Mouse (Mus musculus) hindbrain, postnatal 0 days (tissue): ENCODE measurements around the gene Fli1. TPM values are rescaled to one million over a fixed set of nuclear protein-coding genes. Genes with fewer than 3 reads are reported as not detected.

Experiments used
- ATAC-seq: fragments of 200-750 bp; cut with Nextera tagmentation; 2 replicates; pipeline ENCODE4 v1.8.0; 2017; ENCODE audit warnings: mild to moderate bottlenecking, moderate TSS enrichment, moderate library complexity
- DNase-seq: peaks from one replicate; pipeline ENCODE4 v3.0.0-alpha.2; 2015; ENCODE audit warnings: low spot score
- H3K27ac ChIP-seq: fragments of 300-500 bp; sonication (generic); 2 replicates; pipeline ENCODE4 v1.5.1; 2014; ENCODE audit warnings: mild to moderate bottlenecking
- H3K27me3 ChIP-seq: fragments of 300-500 bp; sonication (generic); 2 replicates; pipeline ENCODE4 v1.6.1; 2014; ENCODE audit warnings: low read length, mixed read lengths; ENCODE audit not compliant: insufficient read depth
- H3K36me3 ChIP-seq: fragments of 300-500 bp; sonication (generic); 2 replicates; pipeline ENCODE4 v1.6.1; 2014; ENCODE audit warnings: low read length, mixed read lengths; ENCODE audit not compliant: insufficient read depth
- H3K4me1 ChIP-seq: fragments of 300-500 bp; sonication (generic); 2 replicates; pipeline ENCODE4 v1.6.1; 2014; ENCODE audit warnings: antibody characterized with exemption, low read length, mixed read lengths; ENCODE audit not compliant: insufficient read depth
- H3K4me2 ChIP-seq: fragments of 300-500 bp; sonication (generic); 2 replicates; pipeline ENCODE4 v1.6.1; 2014; ENCODE audit warnings: low read depth, mild to moderate bottlenecking, low read length, moderate library complexity, mixed read lengths
- H3K4me3 ChIP-seq: fragments of 300-500 bp; sonication (generic); 2 replicates; pipeline ENCODE4 v1.5.1; 2014; ENCODE audit warnings: low read length
- H3K9ac ChIP-seq: fragments of 300-500 bp; sonication (generic); replicated peaks from 2 replicates; pipeline ENCODE4 v1.6.1; 2014; ENCODE audit warnings: mild to moderate bottlenecking, low read length, moderate library complexity, mixed read lengths
- H3K9me3 ChIP-seq: fragments of 300-500 bp; sonication (generic); 2 replicates; pipeline ENCODE4 v1.6.1; 2016; ENCODE audit warnings: low read length, mixed read lengths
- CTCF ChIP-seq: IDR thresholded peaks from 2 replicates; pipeline ENCODE4 v1.5.1; 2016; ENCODE audit warnings: antibody characterized with exemption, control low read depth, low read depth
- WGBS: fragments of 180-500 bp; shearing (Covaris S2); extraction: QIAGEN DNeasy Blood & Tissue Kit; methylation state at CpG from one replicate; pipeline ENCODE4 v1.1.7; 2014; 5-methylcytosine and 5-hydroxymethylcytosine counted together
- polyA plus RNA-seq: library from polyadenylated mRNA; unstranded; fragments of >200 nt; fragmentation: Nextera tagmentation; extraction: Ambion mirVana; gene quantifications from 2 replicates; pipeline ENCODE4 v1.2.1, GENCODE M21; 2015
- total RNA-seq: library from RNA; depleted of rRNA; stranded (reverse); fragments of >200 nt; gene quantifications from 2 replicates; pipeline ENCODE4 v1.2.3, GENCODE M21; 2014

Gene Fli1
- total and polyA plus RNA-seq, 2 experiments from 2014 or later = 5.6 to 10.8 TPM

GRCm38 (mm10) chr9:32469123-32469751, 73.4 kb downstream of the Fli1 start:
- no peak for TF ChIP-seq CTCF
- no peak for DNase-seq
- no peak overlapping the region for H3K4me2 ChIP-seq
- H3K9me3 ChIP-seq = no peaks in the 10 kb centered on the region
- WGBS = 68% methylated on average over 8 of the region's 8 CpGs
- H3K27ac ChIP-seq = no peak overlapping the region
- H3K36me3 ChIP-seq = no peaks in the 10 kb centered on the region
- no peak for ATAC-seq
- H3K27me3 ChIP-seq = no peaks in the 10 kb centered on the region
- no peaks in the 10 kb centered on the region for H3K4me1 ChIP-seq
- H3K4me3 ChIP-seq = no peak overlapping the region
- no peak overlapping the region for H3K9ac ChIP-seq

GRCm38 (mm10) chr9:32468313-32468712, 74.3 kb downstream of the Fli1 start:
- Histone ChIP-seq H3K27ac (no peak overlapping the region), H3K9me3 (no peaks in the 10 kb centered on the region), H3K9ac (no peak overlapping the region), H3K27me3 (no peaks in the 10 kb centered on the region), H3K4me2 (no peak overlapping the region), H3K36me3 (no peaks in the 10 kb centered on the region), H3K4me1 (no peaks in the 10 kb centered on the region), H3K4me3 (no peak overlapping the region)
- WGBS = 59% methylated on average over 1 of the region's 1 CpGs
- DNase-seq (no peak), ATAC-seq (no peak)
- no peak for TF ChIP-seq CTCF

- Histone ChIP-seq H3K4me2 (no peak overlapping the region), H3K36me3 (no peaks in the 10 kb centered on the region), H3K9ac (no peak overlapping the region), H3K27me3 (no peaks in the 10 kb centered on the region), H3K27ac (no peak overlapping the region), H3K4me1 (no peaks in the 10 kb centered on the region), H3K4me3 (no peak overlapping the region), H3K9me3 (no peaks in the 10 kb centered on the region)
- ATAC-seq (peak; percentile 72; the same call in 1 of the 2 replicates), DNase-seq (peak; percentile 58)
- TF ChIP-seq CTCF = no peak
- 58% methylated on average over 8 of the region's 8 CpGs for WGBS
Observed at GRCm38 (mm10) chr9:32467443-32467842, 75.2 kb downstream of the Fli1 start.

GRCm38 (mm10) chr9:32466861-32467260, 75.8 kb downstream of the Fli1 start:
- no peak overlapping the region for H3K4me2 ChIP-seq
- no peak overlapping the region for H3K9ac ChIP-seq
- no peaks in the 10 kb centered on the region for H3K36me3 ChIP-seq
- no peak for ATAC-seq
- WGBS = 58% methylated on average over 8 of the region's 8 CpGs
- H3K9me3 ChIP-seq = no peaks in the 10 kb centered on the region
- H3K4me3 ChIP-seq = no peak overlapping the region
- peak; percentile 28 for DNase-seq
- no peaks in the 10 kb centered on the region for H3K4me1 ChIP-seq
- H3K27ac ChIP-seq = no peak overlapping the region
- no peaks in the 10 kb centered on the region for H3K27me3 ChIP-seq
- no peak for TF ChIP-seq CTCF

GRCm38 (mm10) chr9:32456707-32457106, 86.0 kb downstream of the Fli1 start:
- 82% methylated on average over 3 of the region's 3 CpGs for WGBS
- TF ChIP-seq CTCF = no peak
- no peak for ATAC-seq
- no peaks in the 10 kb centered on the region for H3K4me1 ChIP-seq
- H3K27ac ChIP-seq = no peak overlapping the region
- H3K4me3 ChIP-seq = no peak overlapping the region
- no peak overlapping the region for H3K9ac ChIP-seq
- DNase-seq = no peak
- no peaks in the 10 kb centered on the region for H3K36me3 ChIP-seq
- H3K4me2 ChIP-seq = no peak overlapping the region
- no peaks in the 10 kb centered on the region for H3K9me3 ChIP-seq
- H3K27me3 ChIP-seq = no peaks in the 10 kb centered on the region

- no peaks in the 10 kb centered on the region for H3K36me3 ChIP-seq
Observed at GRCm38 (mm10) chr9:32450161-32450560, 92.5 kb downstream of the Fli1 start.

GRCm38 (mm10) chr9:32448766-32449165, 93.9 kb downstream of the Fli1 start:
- DNase-seq (no peak), ATAC-seq (no peak)
- Histone ChIP-seq H3K9ac (no peak overlapping the region), H3K4me2 (no peak overlapping the region), H3K27ac (no peak overlapping the region), H3K9me3 (no peaks in the 10 kb centered on the region), H3K4me3 (no peak overlapping the region), H3K4me1 (0 out of 2 replicates have a peak, but pooled peaks cover 5% of the 10 kb centered on the region), H3K36me3 (no peaks in the 10 kb centered on the region), H3K27me3 (no peaks in the 10 kb centered on the region)
- no peak for TF ChIP-seq CTCF
- WGBS = 72% methylated on average over 5 of the region's 5 CpGs

More at GRCm38 (mm10) chr9:32450161-32450560, 92.5 kb downstream of the Fli1 start:
- no peak overlapping the region for H3K9ac ChIP-seq
- H3K9me3 ChIP-seq = no peaks in the 10 kb centered on the region
- H3K4me2 ChIP-seq = no peak overlapping the region
- no peak for DNase-seq
- ATAC-seq = no peak
- WGBS = 18% methylated on average over 7 of the region's 7 CpGs
- no peak overlapping the region for H3K4me3 ChIP-seq
- no peak overlapping the region for H3K27ac ChIP-seq
- no peaks in the 10 kb centered on the region for H3K27me3 ChIP-seq
- no peak for TF ChIP-seq CTCF
- H3K4me1 ChIP-seq = 0 out of 2 replicates have a peak, but pooled peaks cover 5% of the 10 kb centered on the region
